Mouse (Mus musculus): ENCODE results near the gene Bricd5.

DNA sequence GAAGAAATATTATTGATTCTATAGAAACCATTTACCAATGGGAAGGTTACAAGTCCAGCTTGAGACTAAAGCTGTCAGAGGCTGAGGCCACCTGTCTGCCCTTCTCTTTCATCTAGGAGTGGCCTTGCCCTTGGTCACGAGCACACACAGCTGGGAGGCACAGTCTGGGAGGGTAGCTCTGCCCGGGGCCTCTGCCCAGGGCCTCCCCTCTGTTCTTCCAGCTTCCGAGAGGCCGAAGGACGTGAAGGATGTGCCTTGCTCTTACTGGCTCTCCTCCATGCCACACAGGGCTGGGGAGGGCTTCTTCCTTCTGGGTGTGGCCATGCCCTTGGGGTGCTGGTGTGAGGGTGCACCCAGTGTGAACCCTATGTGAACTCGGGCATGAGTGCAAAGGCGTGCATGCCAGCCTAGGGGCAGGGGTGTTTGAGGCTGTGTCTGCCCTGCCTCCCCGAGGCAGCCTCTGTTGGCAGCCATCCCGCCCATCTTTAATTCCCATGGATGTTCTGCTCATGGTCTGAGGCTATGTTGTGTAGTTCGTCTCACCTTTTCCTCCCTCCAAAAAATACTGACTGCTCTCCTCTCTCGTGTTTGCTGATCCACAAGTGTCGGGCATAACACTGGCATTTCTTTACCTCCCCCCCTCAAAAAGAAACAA is 34.2 kb downstream of the Bricd5 start:
- TF ChIP-seq CTCF (conservative IDR thresholded peaks at IDR 0.05; ENCODE audit: low read length): no peak
- no peak for TF ChIP-seq POU5F1 (IDR thresholded peaks at IDR 0.05; ENCODE audit: borderline replicate concordance, low read length)
- no peak for TF ChIP-seq NANOG (IDR thresholded peaks at IDR 0.05; ENCODE audit: borderline replicate concordance, low read length)
